Mouse (Mus musculus): ENCODE data around the gene Doc2a. TPM values are rescaled to one million over a fixed set of nuclear protein-coding genes. Genes with fewer than 3 reads are reported as not detected.

Gene Doc2a
- polyA plus RNA-seq, 1 experiment = not detected

DNA sequence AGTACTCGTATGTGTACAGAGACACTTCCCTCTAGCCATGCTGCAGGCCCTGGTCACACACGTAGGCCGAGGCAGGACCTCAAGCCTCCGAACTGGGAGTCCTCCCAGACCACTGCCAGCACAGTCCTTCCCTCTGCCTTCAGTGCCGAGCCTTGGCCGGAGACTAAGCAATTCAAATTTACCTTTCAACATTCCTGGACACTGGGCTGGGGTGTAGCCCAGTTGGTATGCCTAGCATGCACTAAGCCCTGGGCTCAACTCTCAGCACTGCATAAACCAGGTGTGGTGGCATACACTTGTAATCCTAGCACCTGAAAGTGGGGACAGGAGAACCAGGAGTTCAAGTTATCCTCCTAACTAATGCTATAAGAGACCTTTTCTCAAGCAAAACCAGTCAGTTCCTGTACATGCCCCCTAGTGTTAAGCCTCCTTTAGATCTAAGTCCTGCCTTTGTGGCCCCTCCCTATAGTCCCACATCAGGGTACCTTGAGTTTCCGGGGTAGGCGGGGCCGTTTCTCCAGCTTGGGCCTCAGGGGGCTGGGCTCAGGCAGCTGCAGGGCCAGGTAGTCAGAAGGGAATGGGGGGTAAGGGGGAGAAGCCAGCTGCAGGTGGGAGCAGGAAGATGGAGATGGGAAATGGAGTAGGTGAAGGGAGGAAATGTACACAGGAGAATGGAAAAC, 9.7 kb downstream of the Doc2a start:
- H3K79me3 ChIP-seq (ENCODE audit: low read depth) = peaks cover 22% of the 10 kb centered on the region
- no peaks in the 10 kb centered on the region for H3K27me3 ChIP-seq (ENCODE audit: control insufficient read depth, insufficient read depth, insufficient read length)
- peaks cover 57% of the 10 kb centered on the region for H3K36me3 ChIP-seq (ENCODE audit: control insufficient read depth, insufficient read depth)
- no peak overlapping the region for H3K4me3 ChIP-seq (ENCODE audit: insufficient read depth, poor library complexity, severe bottlenecking)
- H3K79me2 ChIP-seq (ENCODE audit: control insufficient read depth, insufficient read depth) = peaks cover 27% of the 10 kb centered on the region
- TF ChIP-seq CEBPB (IDR thresholded peaks at IDR 0.05; ENCODE audit: low read depth) (no peak), FOSL1 (IDR thresholded peaks at IDR 0.05; ENCODE audit: insufficient read depth, low read length, poor library complexity, severe bottlenecking) (no peak), USF1 (IDR thresholded peaks at IDR 0.05; ENCODE audit: low read depth) (no peak), MAX (IDR thresholded peaks at IDR 0.05) (no peak), CTCF (IDR thresholded peaks at IDR 0.05; ENCODE audit: control insufficient read depth, insufficient read depth, insufficient read length) (no peak), MYOG (IDR thresholded peaks at IDR 0.05; ENCODE audit: control insufficient read depth, extremely low read depth, insufficient read length) (no peak), MYOD1 (IDR thresholded peaks at IDR 0.05; ENCODE audit: control insufficient read depth, insufficient read length, low read depth) (no peak)
- no peak overlapping the region for H3ac ChIP-seq (ENCODE audit: control insufficient read depth, insufficient read length, low read depth)

DNA sequence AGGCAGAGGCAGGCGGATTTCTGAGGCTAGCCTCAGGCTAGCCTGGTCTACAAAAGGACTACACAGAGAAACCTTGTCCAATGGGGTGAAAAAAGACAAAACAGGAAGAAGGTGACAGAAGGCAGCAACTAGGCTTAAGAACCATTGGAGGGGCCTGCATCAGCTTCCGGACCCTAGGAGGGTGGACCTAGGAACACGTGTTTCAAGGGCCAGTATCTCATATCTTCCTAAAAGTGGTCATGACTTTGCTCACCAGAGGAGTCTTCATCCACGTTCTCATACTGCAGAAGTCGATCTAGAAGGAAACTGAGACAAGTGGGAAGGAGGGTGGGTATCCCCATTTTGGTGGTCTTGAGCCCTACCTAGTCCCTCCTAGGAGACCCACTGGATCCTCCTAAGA, 13.8 kb downstream of the Doc2a start:
- Histone ChIP-seq H3ac (ENCODE audit: control insufficient read depth, insufficient read length, low read depth) (peak overlapping the region; percentile 86), H3K36me3 (ENCODE audit: control insufficient read depth, insufficient read depth) (peaks cover 55% of the 10 kb centered on the region), H3K27me3 (ENCODE audit: control insufficient read depth, insufficient read depth, insufficient read length) (no peaks in the 10 kb centered on the region), H3K4me3 (ENCODE audit: insufficient read depth, poor library complexity, severe bottlenecking) (peak overlapping the region; percentile 64), H3K79me2 (ENCODE audit: control insufficient read depth, insufficient read depth) (peaks cover 43% of the 10 kb centered on the region), H3K79me3 (ENCODE audit: low read depth) (peaks cover 23% of the 10 kb centered on the region)
- no peak for TF ChIP-seq FOSL1 (IDR thresholded peaks at IDR 0.05; ENCODE audit: insufficient read depth, low read length, poor library complexity, severe bottlenecking)
- TF ChIP-seq CEBPB (IDR thresholded peaks at IDR 0.05; ENCODE audit: low read depth) = no peak
- no peak for TF ChIP-seq MYOD1 (IDR thresholded peaks at IDR 0.05; ENCODE audit: control insufficient read depth, insufficient read length, low read depth)
- TF ChIP-seq CTCF (IDR thresholded peaks at IDR 0.05; ENCODE audit: control insufficient read depth, insufficient read depth, insufficient read length) = no peak
- TF ChIP-seq USF1 (IDR thresholded peaks at IDR 0.05; ENCODE audit: low read depth) = no peak
- no peak for TF ChIP-seq MAX (IDR thresholded peaks at IDR 0.05)
- no peak for TF ChIP-seq MYOG (IDR thresholded peaks at IDR 0.05; ENCODE audit: control insufficient read depth, extremely low read depth, insufficient read length)

DNA sequence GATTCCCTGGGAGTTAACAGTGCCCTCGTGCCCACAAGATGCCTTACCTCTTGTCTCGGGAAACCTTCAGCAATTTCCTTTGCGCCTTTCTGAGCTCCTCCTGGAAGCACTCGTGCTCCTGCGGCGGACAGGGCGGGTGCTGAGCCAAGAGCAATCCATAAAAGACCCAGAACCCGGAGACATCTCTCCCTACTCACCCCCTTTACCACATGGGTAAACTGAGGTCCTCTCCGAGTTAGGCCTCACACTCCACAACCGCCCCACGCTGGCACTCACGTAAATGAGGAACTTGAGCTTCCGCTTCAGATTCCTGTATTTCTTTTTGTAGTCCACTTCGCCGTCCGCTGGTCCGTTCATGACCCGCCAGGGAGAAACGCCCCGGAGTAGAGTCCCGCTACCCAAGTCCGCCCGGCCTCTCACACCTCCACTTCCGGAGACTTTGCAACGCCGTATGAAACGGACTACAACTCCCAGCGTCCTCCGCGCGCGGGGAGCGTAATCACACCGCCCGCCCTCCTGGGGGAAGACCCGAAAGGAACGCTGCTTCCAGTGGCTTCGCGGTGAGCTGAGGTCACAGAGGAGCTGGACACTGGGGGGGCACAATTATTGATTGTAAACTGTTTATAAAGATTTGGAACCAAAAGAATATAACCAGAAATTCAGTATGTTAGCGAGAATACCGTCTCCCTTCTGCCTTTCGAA, 14.4 kb downstream of the Doc2a start, which contains the start of gene Hirip3:
Hirip3 (plus strand) TSS at position 544 of the 702 bp plus-strand sequence.
- Histone ChIP-seq H3K4me3 (ENCODE audit: insufficient read depth, poor library complexity, severe bottlenecking) (peak within 1 kb of the TSS; percentile 64), H3K27me3 (ENCODE audit: control insufficient read depth, insufficient read depth, insufficient read length) (no peaks in the 10 kb centered on the region), H3K79me3 (ENCODE audit: low read depth) (peaks cover 23% of the 10 kb centered on the region), H3K79me2 (ENCODE audit: control insufficient read depth, insufficient read depth) (peaks cover 43% of the 10 kb centered on the region), H3K36me3 (ENCODE audit: control insufficient read depth, insufficient read depth) (peaks cover 54% of the 10 kb centered on the region), H3ac (ENCODE audit: control insufficient read depth, insufficient read length, low read depth) (peak within 1 kb of the TSS; percentile 86)
- no peak for TF ChIP-seq CTCF (IDR thresholded peaks at IDR 0.05; ENCODE audit: control insufficient read depth, insufficient read depth, insufficient read length)
- TF ChIP-seq MAX (IDR thresholded peaks at IDR 0.05) = peak; percentile 16

GRCm38 (mm10) chr7:126862147-126862784, 15.1 kb downstream of the Doc2a start, which contains the start of gene Ino80e:
Gene Ino80e (minus strand): TSS chr7:126862377.
- peaks cover 52% of the 10 kb centered on the region for H3K36me3 ChIP-seq (ENCODE audit: control insufficient read depth, insufficient read depth)
- peak; percentile 70 for TF ChIP-seq MAX (IDR thresholded peaks at IDR 0.05)
- no peak for TF ChIP-seq MYOG (IDR thresholded peaks at IDR 0.05; ENCODE audit: control insufficient read depth, extremely low read depth, insufficient read length)
- TF ChIP-seq CTCF (IDR thresholded peaks at IDR 0.05; ENCODE audit: control insufficient read depth, insufficient read depth, insufficient read length) = no peak
- peaks cover 23% of the 10 kb centered on the region for H3K79me3 ChIP-seq (ENCODE audit: low read depth)
- H3K27me3 ChIP-seq (ENCODE audit: control insufficient read depth, insufficient read depth, insufficient read length) = no peaks in the 10 kb centered on the region
- H3ac ChIP-seq (ENCODE audit: control insufficient read depth, insufficient read length, low read depth) = peak within 1 kb of the TSS; percentile 86
- H3K4me3 ChIP-seq (ENCODE audit: insufficient read depth, poor library complexity, severe bottlenecking) = peak within 1 kb of the TSS; percentile 64
- H3K79me2 ChIP-seq (ENCODE audit: control insufficient read depth, insufficient read depth) = peaks cover 43% of the 10 kb centered on the region

GRCm38 (mm10) chr7:126863791-126864190, 16.6 kb downstream of the Doc2a start:
- no peaks in the 10 kb centered on the region for H3K27me3 ChIP-seq (ENCODE audit: control insufficient read depth, insufficient read depth, insufficient read length)
- H3K79me2 ChIP-seq (ENCODE audit: control insufficient read depth, insufficient read depth) = peaks cover 43% of the 10 kb centered on the region
- no peak for TF ChIP-seq FOSL1 (IDR thresholded peaks at IDR 0.05; ENCODE audit: insufficient read depth, low read length, poor library complexity, severe bottlenecking)
- no peak for TF ChIP-seq CEBPB (IDR thresholded peaks at IDR 0.05; ENCODE audit: low read depth)
- H3K79me3 ChIP-seq (ENCODE audit: low read depth) = peaks cover 20% of the 10 kb centered on the region
- peaks cover 51% of the 10 kb centered on the region for H3K36me3 ChIP-seq (ENCODE audit: control insufficient read depth, insufficient read depth)
- peak overlapping the region; percentile 62 for H3ac ChIP-seq (ENCODE audit: control insufficient read depth, insufficient read length, low read depth)
- no peak overlapping the region for H3K4me3 ChIP-seq (ENCODE audit: insufficient read depth, poor library complexity, severe bottlenecking)

DNA sequence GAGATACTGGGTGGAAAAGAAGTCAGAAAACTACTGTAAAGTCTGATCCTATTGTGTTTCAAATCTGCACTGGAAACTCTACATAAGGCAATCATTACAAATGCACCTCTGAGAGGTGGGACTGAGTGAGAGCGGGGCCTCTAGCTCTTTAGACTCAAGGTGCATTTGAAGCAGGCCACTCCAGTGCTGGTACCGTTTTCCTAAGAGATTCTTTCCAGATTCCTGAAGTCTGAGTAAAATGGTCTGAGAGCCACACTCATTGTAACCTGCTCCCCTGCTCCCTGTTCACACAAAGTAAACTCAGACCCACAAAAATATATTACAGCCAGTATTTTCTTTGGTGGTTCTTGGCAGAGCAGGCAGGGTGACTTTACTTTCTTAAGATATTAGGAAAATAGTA, 20.3 kb downstream of the Doc2a start:
- H3K36me3 ChIP-seq (ENCODE audit: control insufficient read depth, insufficient read depth) = peaks cover 58% of the 10 kb centered on the region
- TF ChIP-seq CTCF (IDR thresholded peaks at IDR 0.05; ENCODE audit: control insufficient read depth, insufficient read depth, insufficient read length) = no peak
- no peak for TF ChIP-seq USF1 (IDR thresholded peaks at IDR 0.05; ENCODE audit: low read depth)
- peaks cover 12% of the 10 kb centered on the region for H3K79me2 ChIP-seq (ENCODE audit: control insufficient read depth, insufficient read depth)
- no peak overlapping the region for H3ac ChIP-seq (ENCODE audit: control insufficient read depth, insufficient read length, low read depth)
- H3K4me3 ChIP-seq (ENCODE audit: insufficient read depth, poor library complexity, severe bottlenecking) = no peak overlapping the region
- H3K27me3 ChIP-seq (ENCODE audit: control insufficient read depth, insufficient read depth, insufficient read length) = no peaks in the 10 kb centered on the region
- peaks cover 2% of the 10 kb centered on the region for H3K79me3 ChIP-seq (ENCODE audit: low read depth)
